ENCODE assay signal across 8 mouse cellular contexts in the genomic region with DNA sequence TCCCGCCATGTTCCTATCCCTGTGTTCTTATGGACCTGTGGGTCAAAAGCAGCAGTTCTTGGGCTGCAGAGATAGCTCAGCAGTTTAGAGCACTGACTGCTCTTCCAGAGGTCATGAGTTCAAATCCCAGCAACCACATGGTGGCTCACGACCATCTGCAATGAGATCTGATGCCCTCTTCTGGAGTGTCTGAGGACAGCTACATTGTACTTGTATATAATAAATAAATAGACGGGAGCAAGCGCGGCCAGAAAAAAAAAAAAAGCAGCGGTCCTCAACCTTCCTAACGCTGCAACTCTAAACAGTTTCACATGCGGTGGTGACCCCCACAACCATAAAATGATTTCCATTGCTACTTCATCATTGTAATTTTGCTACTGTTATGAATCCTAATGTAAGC. TPM values are rescaled to one million over a fixed set of nuclear protein-coding genes. Genes with fewer than 3 reads are reported as not detected.
DNase-seq lines count a peak whose midpoint lies in the region; ATAC-seq lines count a peak whose summit lies in the region.
"Had no signal": no experiment of that assay in that cellular context is flagged by ENCODE, and none has a peak within 500 bp of the region (broad histone marks: within the 10 kb centered on the region; RNA-seq: fewer than 3 reads in every experiment).

No protein-coding gene starts in this region.

- H3K9ac ChIP-seq in kidney, embryonic 16.5 days (replicated peaks; ENCODE audit: low read length), result no peak overlapping the region; the same call in 1 of the 2 replicates
- no peak overlapping the region for H3K9ac ChIP-seq in embryonic facial prominence, embryonic 15.5 days
- no peak overlapping the region for H3K9ac ChIP-seq in neural tube, embryonic 12.5 days

- no peak overlapping the region for H3K27ac ChIP-seq in kidney, embryonic 16.5 days (ENCODE audit: low read length)
- no peak overlapping the region for H3K27ac ChIP-seq in embryonic facial prominence, embryonic 15.5 days (replicated peaks)
- 0 out of 2 replicates have a peak overlapping the region, but pooled peaks have one; percentile 97 for H3K27ac ChIP-seq in limb, embryonic 10.5 days
- no peak overlapping the region for H3K27ac ChIP-seq in neural tube, embryonic 12.5 days

- no peak for ATAC-seq in kidney, embryonic 16.5 days (ENCODE audit: low FRiP score, low TSS enrichment)
- no peak for ATAC-seq in embryonic facial prominence, embryonic 15.5 days (ENCODE audit: insufficient number of reproducible peaks, low FRiP score, low TSS enrichment, low read depth)
- no peak for ATAC-seq in neural tube, embryonic 12.5 days (ENCODE audit: low FRiP score, low read depth)

- no peaks in the 10 kb centered on the region for H3K36me3 ChIP-seq in kidney, embryonic 16.5 days (ENCODE audit: insufficient read depth, low read length)
- no peaks in the 10 kb centered on the region for H3K36me3 ChIP-seq in embryonic facial prominence, embryonic 15.5 days
- H3K36me3 ChIP-seq in limb, embryonic 10.5 days, result no peaks in the 10 kb centered on the region
- no peaks in the 10 kb centered on the region for H3K36me3 ChIP-seq in neural tube, embryonic 12.5 days

- 81% methylated on average over 8 of the region's 8 CpGs for WGBS in kidney, embryonic 16.5 days
- WGBS in embryonic facial prominence, embryonic 15.5 days, result 73% methylated on average over 8 of the region's 8 CpGs
- 91% methylated on average over 8 of the region's 8 CpGs for WGBS in limb, embryonic 10.5 days
- 91% methylated on average over 8 of the region's 8 CpGs for WGBS in neural tube, embryonic 12.5 days

- H3K4me1 ChIP-seq in kidney, embryonic 16.5 days (ENCODE audit: insufficient read depth, low read length), result peaks cover 11% of the 10 kb centered on the region
- H3K4me1 ChIP-seq in embryonic facial prominence, embryonic 15.5 days, result peaks cover 11% of the 10 kb centered on the region
- H3K4me1 ChIP-seq in limb, embryonic 10.5 days, result peaks cover 21% of the 10 kb centered on the region
- H3K4me1 ChIP-seq in neural tube, embryonic 12.5 days, result 0 out of 2 replicates have a peak, but pooled peaks cover 10% of the 10 kb centered on the region

- no peaks in the 10 kb centered on the region for H3K9me3 ChIP-seq in kidney, embryonic 16.5 days (ENCODE audit: low read length)
- H3K9me3 ChIP-seq in embryonic facial prominence, embryonic 15.5 days (replicated peaks), result no peaks in the 10 kb centered on the region
- H3K9me3 ChIP-seq in limb, embryonic 10.5 days (replicated peaks), result no peaks in the 10 kb centered on the region
- H3K9me3 ChIP-seq in neural tube, embryonic 12.5 days, result no peaks in the 10 kb centered on the region

- peak overlapping the region; percentile 80 for H3K4me3 ChIP-seq in kidney, embryonic 16.5 days (ENCODE audit: low read length)
- peak overlapping the region; percentile 72 for H3K4me3 ChIP-seq in embryonic facial prominence, embryonic 15.5 days (replicated peaks)
- H3K4me3 ChIP-seq in limb, embryonic 10.5 days, result no peak overlapping the region; the same call in 1 of the 2 replicates
- no peak overlapping the region for H3K4me3 ChIP-seq in neural tube, embryonic 12.5 days

- no peaks in the 10 kb centered on the region for H3K27me3 ChIP-seq in kidney, embryonic 16.5 days (ENCODE audit: insufficient read depth, low read length)
- H3K27me3 ChIP-seq in embryonic facial prominence, embryonic 15.5 days, result no peaks in the 10 kb centered on the region
- H3K27me3 ChIP-seq in limb, embryonic 10.5 days (ENCODE audit: low read depth, poor library complexity, severe bottlenecking), result no peaks in the 10 kb centered on the region
- no peaks in the 10 kb centered on the region for H3K27me3 ChIP-seq in neural tube, embryonic 12.5 days (replicated peaks)

- peak overlapping the region; percentile 77 for H3K4me2 ChIP-seq in kidney, embryonic 16.5 days (replicated peaks; ENCODE audit: low read depth, low read length)
- H3K4me2 ChIP-seq in embryonic facial prominence, embryonic 15.5 days (replicated peaks), result peak overlapping the region; percentile 60
- peak overlapping the region; percentile 81 for H3K4me2 ChIP-seq in neural tube, embryonic 12.5 days (replicated peaks)

- DNase-seq in kidney, postnatal 10 days, result no peak
- DNase-seq in limb, embryonic 10.5 days (ENCODE audit: low spot score), result no peak
- DNase-seq in frontal cortex, postnatal 25 days (ENCODE audit: low spot score in 2 of 2), result no peak
- DNase-seq in thymus, postnatal 36 days, result no peak
- DNase-seq: cerebellum, postnatal 10 days had no signal

RNA-seq across cellular contexts. Expression of a gene that starts 1.2 kb away (rescaled TPM):
- polyA plus RNA-seq in kidney, embryonic 16.5 days (2015; fragmentation: Nextera tagmentation; extraction: Ambion mirVana), result 86.7 and 92.6 TPM in 2 replicates
- polyA plus RNA-seq in embryonic facial prominence, embryonic 15.5 days (2015; fragmentation: Nextera tagmentation; extraction: Ambion mirVana), result 106 and 114 TPM in 2 replicates
- 50.3 and 53.7 TPM in 2 replicates for polyA plus RNA-seq in limb, embryonic 10.5 days (2016; fragmentation: Nextera tagmentation; extraction: Ambion mirVana)
- 81.9 and 85.8 TPM in 2 replicates for polyA plus RNA-seq in neural tube, embryonic 12.5 days (2016; fragmentation: Nextera tagmentation; extraction: Ambion mirVana)

RNA-seq across cellular contexts. Expression of a gene that starts 8.9 kb away (rescaled TPM):
- 26.4 TPM in 2 replicates for polyA plus RNA-seq in kidney, embryonic 16.5 days (2015; fragmentation: Nextera tagmentation; extraction: Ambion mirVana)
- 16.6 and 17.9 TPM in 2 replicates for polyA plus RNA-seq in embryonic facial prominence, embryonic 15.5 days (2015; fragmentation: Nextera tagmentation; extraction: Ambion mirVana)
- 25.6 and 27.0 TPM in 2 replicates for polyA plus RNA-seq in limb, embryonic 10.5 days (2016; fragmentation: Nextera tagmentation; extraction: Ambion mirVana)
- 36.2 and 37.2 TPM in 2 replicates for polyA plus RNA-seq in neural tube, embryonic 12.5 days (2016; fragmentation: Nextera tagmentation; extraction: Ambion mirVana)

Comparison
In these comparisons a context has a peak if more than half of its experiments do, and no peak if none do; other contexts are left out.
1. H3K4me3 ChIP-seq: peak in kidney, embryonic 16.5 days (single experiment) and embryonic facial prominence, embryonic 15.5 days (single experiment); none in limb, embryonic 10.5 days (single experiment) and neural tube, embryonic 12.5 days (single experiment).
2. Peak in every context shown above with its lines, with median percentiles within 50 percentile points of each other: H3K4me2 ChIP-seq.